Mouse (Mus musculus): ENCODE data around the gene Zbtb5.
A peak's percentile ranks its signal among the peaks of the same experiment; 100 is the strongest.
"Not testable (repeated sequence)": the region's sequence is repeated elsewhere in the genome, so short reads cannot be mapped to it uniquely, and the experiment has no call there.

The Zbtb5 gene

GRCm38 (mm10) chr4:45010806-45011415 is 1.3 kb downstream of the Zbtb5 start:
- no peak for DNase-seq (ENCODE audit: low spot score)

GRCm38 (mm10) chr4:45005452-45005851 is 6.8 kb downstream of the Zbtb5 start:
- no peak for DNase-seq (ENCODE audit: low spot score)

- DNase-seq (ENCODE audit: low spot score), result no peak
Measured at GRCm38 (mm10) chr4:45000001-45000400, 12.2 kb downstream of the Zbtb5 start.

GRCm38 (mm10) chr4:44998071-44998470 is 14.1 kb downstream of the Zbtb5 start:
- no peak for DNase-seq (ENCODE audit: low spot score)

DNA sequence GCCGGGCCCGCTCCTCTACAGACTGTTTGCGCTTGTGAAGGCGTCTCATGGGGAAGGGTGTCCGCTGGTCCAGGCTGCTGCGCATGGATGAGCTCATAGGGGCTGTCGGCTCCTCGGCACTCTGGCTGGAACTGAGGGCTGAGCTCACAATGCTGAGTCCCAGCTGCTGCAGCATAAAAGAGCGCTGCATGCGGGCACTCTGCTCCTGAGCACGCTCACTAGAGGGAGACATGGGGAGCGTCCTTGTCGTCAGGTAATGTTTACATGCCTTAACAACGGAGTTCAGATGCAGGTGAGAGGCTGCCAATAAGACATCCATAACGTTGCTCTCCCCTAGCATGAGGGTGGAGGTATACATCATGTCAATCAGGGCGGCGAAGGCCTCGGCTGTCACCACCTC is 17.4 kb downstream of the Zbtb5 start:
- DNase-seq (ENCODE audit: low spot score), result no peak

DNA sequence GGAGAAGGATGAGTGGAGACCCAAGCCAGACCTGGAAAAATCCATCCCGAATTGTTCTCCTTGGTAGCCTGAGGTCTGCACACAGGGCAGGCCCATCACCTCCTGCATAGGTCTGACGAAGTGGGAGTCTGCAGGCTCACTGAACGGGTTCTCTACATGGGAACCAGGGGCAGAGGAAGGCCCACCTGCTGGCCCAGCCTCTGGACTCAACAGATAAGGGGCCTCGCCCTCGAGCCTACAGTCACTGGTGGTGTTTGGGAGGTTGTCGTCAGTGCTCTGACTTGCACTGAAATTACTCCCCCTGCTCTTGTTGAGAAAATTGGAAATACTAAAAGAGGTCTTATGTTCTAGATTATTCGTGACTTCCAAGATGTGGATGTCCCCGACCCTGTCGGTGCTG is 18.4 kb downstream of the Zbtb5 start:
- DNase-seq (ENCODE audit: low spot score), result no peak

DNA sequence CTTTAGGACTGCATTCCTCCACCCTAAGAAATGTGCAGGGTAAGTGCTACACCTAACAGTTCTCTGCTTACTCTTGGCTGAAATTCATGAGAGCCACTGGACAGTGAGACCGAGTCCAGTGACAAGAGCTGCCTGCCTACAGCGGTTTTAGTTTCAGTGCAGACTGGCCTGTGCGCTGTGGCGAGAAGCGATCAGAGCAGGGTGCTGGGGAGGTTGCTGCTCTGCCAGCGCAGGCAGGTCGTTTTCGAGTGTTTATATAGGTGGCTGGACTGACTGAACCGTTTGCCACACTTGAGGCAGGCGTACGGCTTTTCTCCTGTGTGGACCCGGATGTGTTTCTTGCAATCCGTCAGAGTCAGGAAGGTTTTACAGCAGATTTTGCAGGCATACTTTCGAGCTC is 19.0 kb downstream of the Zbtb5 start:
- DNase-seq (ENCODE audit: low spot score), result not testable (repeated sequence)

GRCm38 (mm10) chr4:44992330-44992729 is 19.9 kb downstream of the Zbtb5 start:
- DNase-seq (ENCODE audit: low spot score), result not testable (repeated sequence)

GRCm38 (mm10) chr4:44990560-44990959 is 21.7 kb downstream of the Zbtb5 start:
- DNase-seq (ENCODE audit: low spot score), result no peak

DNA sequence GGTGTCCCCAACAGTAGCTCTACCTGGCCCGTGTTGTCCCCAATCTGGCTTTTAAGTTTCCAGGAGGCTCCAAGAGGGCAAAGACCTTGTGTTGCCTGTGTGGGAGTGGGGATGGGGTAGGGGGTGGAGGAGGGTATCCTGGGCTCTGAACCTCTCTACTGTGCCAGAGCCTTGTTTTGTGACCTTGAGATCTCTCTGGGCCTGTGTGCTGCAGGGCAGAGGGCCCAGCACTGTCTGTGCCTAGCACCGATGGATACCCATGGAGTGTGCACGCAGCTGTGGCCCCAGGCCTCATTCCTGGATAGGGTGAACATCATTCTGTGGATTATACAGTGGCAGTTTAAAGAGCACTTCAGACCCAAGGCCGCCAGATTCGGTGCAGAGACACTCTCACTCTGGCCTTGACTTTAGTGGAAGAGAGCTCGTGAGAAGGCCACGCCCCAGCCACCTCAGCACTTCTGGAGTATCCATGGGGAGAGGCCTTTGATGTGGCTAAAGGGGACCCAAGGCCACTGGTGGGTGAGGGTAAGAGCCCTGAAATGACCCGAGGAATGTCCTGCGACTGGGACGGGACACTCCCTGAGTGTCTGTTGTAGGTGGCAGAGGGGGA is 29.0 kb downstream of the Zbtb5 start:
- no peak for DNase-seq (ENCODE audit: low spot score)

- DNase-seq (ENCODE audit: low spot score), result no peak
Measured at GRCm38 (mm10) chr4:44982440-44983130, 29.6 kb downstream of the Zbtb5 start.

DNA sequence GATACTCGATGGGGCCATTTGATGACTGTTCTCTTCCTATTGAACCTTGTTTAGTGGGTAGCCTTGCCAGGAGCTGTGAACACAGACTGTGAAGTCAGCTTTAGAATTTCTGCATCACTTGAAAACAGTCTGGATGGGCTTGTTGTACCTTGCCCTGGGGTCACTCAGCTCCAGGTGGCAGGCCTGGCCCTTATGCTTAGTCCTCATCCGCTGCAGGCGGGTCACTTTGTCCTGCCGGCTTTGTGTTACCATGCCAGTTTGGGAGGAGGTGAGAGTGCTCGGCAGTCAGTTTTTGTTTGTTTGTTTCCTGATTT is 30.3 kb downstream of the Zbtb5 start:
- DNase-seq (ENCODE audit: low spot score), result no peak

- DNase-seq (ENCODE audit: low spot score), result peak; percentile 73
Measured at GRCm38 (mm10) chr4:44981280-44981973, 30.8 kb downstream of the Zbtb5 start, which contains the start of gene Grhpr. Gene Grhpr (plus strand): TSS chr4:44981395.

DNA sequence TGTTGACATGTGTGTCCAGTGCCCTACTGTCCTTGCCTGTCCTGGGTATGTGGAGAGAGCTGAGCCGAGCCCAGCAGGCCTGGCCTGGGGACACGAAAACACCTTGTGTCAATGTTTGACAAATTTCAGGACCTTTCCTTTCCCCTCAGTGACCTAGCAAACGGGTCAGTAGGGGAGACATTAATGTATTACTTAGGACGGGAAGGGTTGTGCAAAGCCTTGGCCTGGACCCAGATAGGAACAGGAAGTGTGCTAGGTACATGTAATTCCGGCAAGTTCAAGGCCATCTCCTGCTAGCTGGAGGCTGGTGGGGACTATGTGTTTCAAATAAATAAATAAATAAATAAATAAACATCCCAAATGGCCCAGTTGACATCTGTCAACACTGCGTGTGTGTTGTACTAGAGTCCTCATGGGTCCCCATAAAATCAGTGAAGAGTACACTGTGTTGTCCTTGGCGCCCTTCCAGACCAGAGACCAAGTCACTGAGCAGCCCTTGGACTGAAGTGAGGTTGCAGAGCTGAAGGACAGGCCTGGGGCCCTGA is 32.3 kb downstream of the Zbtb5 start:
- DNase-seq (ENCODE audit: low spot score), result no peak

DNA sequence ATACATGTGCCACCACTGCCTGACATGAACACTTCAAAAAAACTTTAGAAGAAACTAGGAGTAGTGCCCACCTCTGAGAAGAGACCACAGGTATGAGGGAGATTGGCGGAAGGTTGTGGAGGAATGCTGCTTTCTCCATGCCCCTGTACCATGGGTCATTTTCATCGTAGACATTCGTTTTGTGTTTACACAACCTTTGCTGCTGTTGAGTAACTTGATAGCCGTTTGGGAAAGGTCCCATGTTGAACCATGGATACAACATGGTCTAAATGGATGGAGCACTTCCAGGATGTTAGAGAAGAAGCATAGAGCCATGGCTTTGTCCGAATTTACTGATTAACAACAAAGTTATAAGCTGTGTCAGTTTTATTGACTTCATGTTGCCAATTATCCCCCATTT is 34.0 kb downstream of the Zbtb5 start:
- DNase-seq (ENCODE audit: low spot score), result no peak

GRCm38 (mm10) chr4:44976921-44977710 is 35.1 kb downstream of the Zbtb5 start:
- DNase-seq (ENCODE audit: low spot score), result no peak

DNA sequence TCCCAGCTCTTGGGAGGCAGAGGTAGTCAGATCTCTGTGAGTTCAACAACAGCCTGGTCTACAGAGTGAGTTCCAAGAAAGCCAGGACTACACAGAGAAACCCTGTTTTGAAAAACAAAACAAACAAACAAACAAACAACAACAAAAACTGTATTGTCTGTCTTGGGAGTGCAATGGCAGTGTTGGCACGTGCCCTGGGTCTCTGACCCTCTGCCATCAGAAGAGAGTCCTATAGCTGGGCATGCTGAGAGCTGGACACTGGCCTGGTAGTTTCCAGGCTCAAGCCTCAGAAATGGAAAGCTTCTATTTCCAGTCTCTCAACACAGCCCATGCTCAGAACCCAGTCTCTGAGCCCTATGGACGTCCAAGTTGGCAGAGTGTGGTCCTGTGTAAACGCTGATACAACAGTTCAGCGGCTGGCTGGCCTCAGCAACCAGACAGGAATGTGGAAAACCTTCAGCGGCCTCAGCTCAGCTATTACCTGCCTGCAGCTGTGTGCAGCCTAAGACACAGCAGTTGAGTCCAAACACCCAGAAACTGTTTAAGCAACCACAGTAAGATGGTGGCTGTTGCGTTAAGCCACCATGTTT is 36.1 kb downstream of the Zbtb5 start:
- no peak for DNase-seq (ENCODE audit: low spot score)

DNA sequence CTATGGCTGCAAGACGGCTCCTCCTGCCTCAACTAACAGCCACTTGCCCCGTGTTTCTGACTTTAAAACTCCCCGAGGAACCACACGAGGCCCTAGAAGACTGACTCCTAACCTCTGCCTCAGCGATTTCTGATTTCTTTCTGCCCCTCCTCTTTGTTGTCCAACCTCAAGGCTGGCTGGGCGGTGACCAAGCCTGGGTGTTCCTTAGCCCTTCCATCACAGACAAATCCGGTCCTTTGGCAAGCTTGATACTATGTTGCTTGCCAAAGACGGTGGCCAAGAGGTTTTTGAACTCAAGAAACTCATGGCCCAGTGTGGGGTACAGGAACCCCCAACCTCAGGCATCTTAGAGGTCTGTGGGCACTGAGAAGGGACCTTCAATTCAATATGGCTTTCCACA is 37.9 kb downstream of the Zbtb5 start:
- DNase-seq (ENCODE audit: low spot score), result no peak

- DNase-seq (ENCODE audit: low spot score), result no peak
Measured at GRCm38 (mm10) chr4:44973871-44974270, 38.3 kb downstream of the Zbtb5 start.

DNA sequence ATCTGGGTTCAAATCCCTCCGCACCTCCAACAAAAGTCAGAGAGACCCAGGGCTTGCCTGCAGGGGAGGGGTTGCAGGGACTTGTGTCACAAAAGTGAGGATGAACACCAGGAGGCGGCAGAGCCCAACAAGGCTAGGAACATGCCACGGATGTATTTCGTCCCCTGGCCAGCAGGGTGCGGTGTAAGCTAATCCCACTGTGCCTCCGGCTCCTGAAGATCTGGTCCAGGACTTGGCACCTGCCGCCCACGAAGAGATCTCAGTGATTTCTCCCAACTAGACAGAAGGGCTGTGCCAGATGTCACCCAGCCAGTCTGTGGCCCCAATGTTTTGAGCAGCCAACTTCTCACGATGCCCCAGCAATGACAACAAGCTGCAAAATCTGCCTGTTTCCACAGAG is 38.8 kb downstream of the Zbtb5 start:
- peak; percentile 85 for DNase-seq (ENCODE audit: low spot score)

- no peak for DNase-seq (ENCODE audit: low spot score)
Measured at GRCm38 (mm10) chr4:44970612-44971110, 41.6 kb downstream of the Zbtb5 start.

Data from left cerebral cortex, adult 11 months (tissue).